Mouse (Mus musculus) kidney, postnatal 36 days (tissue): Measurements from ENCODE around the gene Ube2c.

Experiments used
- DNase-seq, 2 experiments: peaks; one replicate each; pipeline ENCODE4 v3.0.0; 2021 to 2022; ENCODE audit warnings: mixed read lengths in 2 of 2

Gene Ube2c

GRCm38 (mm10) chr2:164823969-164824368 is 54.3 kb downstream of the Ube2c start:
- DNase-seq = no peak

- DNase-seq = no peak
These were observed 55.8 kb downstream of the Ube2c start for GRCm38 (mm10) chr2:164825521-164825920.

- DNase-seq = no peak
These were observed 57.6 kb downstream of the Ube2c start for GRCm38 (mm10) chr2:164827146-164827850.
